Mouse (Mus musculus) kidney, adult 2 months (tissue): ENCODE measurements at regions not wholly inside any gene's neighbourhood (a gene's known extent, or its start where the extent isn't known, plus 50 kb on each side); places are given as distances from the start of the nearest gene placed in this dataset.
"Not testable (repeated sequence)": the region's sequence is repeated elsewhere in the genome, so short reads cannot be mapped to it uniquely, and the experiment has no call there.

Experiments used
- DNase-seq: peaks from one replicate; pipeline ENCODE4 v3.0.0; 2021
- H3K27ac ChIP-seq: fragments of 200-500 bp; 2 replicates; pipeline ENCODE4 v1.5.1; 2012; ENCODE audit warnings: low read depth, low read length, control low read depth, inconsistent platforms; ENCODE audit not compliant: insufficient read depth
- H3K27me3 ChIP-seq: fragments of 200-500 bp; replicated peaks from 2 replicates; pipeline ENCODE4 v1.6.1; 2012; ENCODE audit warnings: mild to moderate bottlenecking, moderate library complexity, low read length, inconsistent platforms; ENCODE audit not compliant: control insufficient read depth, insufficient read depth
- H3K36me3 ChIP-seq: fragments of 200-500 bp; 2 replicates; pipeline ENCODE4 v1.6.1; 2012; ENCODE audit warnings: mild to moderate bottlenecking, moderate library complexity, low read length, inconsistent platforms; ENCODE audit not compliant: control insufficient read depth, insufficient read depth
- H3K4me1 ChIP-seq: fragments of 200-500 bp; 2 replicates; pipeline ENCODE4 v1.6.1; 2011; ENCODE audit warnings: low read length; ENCODE audit not compliant: control insufficient read depth, insufficient read depth
- H3K4me3 ChIP-seq: fragments of 200-500 bp; 2 replicates; pipeline ENCODE4 v1.5.1; 2011; ENCODE audit warnings: mild to moderate bottlenecking, low read depth, low read length, control low read depth; ENCODE audit not compliant: insufficient read depth
- CTCF ChIP-seq: fragments of 200-500 bp; conservative IDR thresholded peaks from 2 replicates; pipeline ENCODE4 v1.5.1; 2011; ENCODE audit warnings: low read depth, mild to moderate bottlenecking, control low read depth, low read length, moderate library complexity, mixed read lengths; ENCODE audit not compliant: insufficient read depth, insufficient read length
- POLR2A ChIP-seq: fragments of 200-500 bp; IDR thresholded peaks from one replicate; pipeline ENCODE4 v1.6.1; 2011; ENCODE audit warnings: low read depth, low read length, control low read depth
- WGBS: fragments of 180-500 bp; shearing (Covaris S2); methylation state at CpG from one replicate; pipeline ENCODE4 v1.1.7; 2018; 5-methylcytosine and 5-hydroxymethylcytosine counted together

DNA sequence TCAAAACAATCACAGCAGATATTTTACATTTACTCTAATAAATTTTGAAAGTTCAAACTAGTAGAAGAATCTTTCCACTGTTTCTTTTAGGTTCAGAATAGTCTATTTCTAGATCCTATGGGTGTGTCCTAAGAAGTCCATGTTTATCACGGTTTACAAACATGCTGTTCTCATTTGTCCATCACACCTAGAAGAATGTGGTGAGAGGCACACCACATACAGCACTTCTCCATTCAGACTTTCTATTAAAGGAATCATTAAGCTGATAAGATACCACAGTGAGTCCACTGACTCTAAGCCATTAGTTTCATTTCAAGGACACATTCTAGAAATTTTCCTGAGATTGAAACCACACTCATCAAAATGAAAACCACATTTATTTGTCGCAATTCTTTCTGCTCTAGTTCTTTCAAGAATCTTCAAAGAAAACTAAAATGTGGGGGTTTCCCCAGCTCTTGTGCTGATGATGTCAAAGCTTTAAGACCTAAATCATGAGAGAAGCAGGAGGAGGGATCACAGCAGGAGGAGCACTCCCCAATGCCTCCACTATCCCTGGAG lies 101.1 kb upstream of the Ptgfr start:
- Histone ChIP-seq H3K27me3 (no peaks in the 10 kb centered on the region), H3K4me3 (no peak overlapping the region), H3K27ac (no peak overlapping the region), H3K36me3 (no peaks in the 10 kb centered on the region), H3K4me1 (no peaks in the 10 kb centered on the region)
- no peak for DNase-seq
- TF ChIP-seq CTCF (no peak), POLR2A (no peak)
- 76% methylated on average over 2 of the region's 2 CpGs for WGBS

DNA sequence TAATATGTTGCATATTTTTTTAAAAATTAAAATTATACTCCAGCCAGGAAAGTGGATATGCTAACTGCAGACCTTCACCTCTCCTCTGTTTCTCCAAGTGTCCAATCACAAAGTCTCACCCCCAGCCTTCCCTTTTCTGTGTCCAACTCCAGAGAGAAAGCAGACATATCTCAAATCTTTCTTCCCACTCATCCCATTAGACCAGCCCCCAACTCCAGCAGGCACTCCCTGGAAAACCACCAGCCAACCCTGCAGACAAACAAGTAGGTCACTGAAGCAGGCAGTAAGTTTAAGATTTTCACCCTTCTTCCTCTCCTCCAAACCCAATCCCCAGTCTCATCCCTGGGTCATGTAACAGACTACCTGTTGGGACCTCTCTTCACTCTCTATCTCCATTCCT lies 94.2 kb upstream of the Ptgfr start:
- DNase-seq, result no peak
- H3K4me1 ChIP-seq, result no peaks in the 10 kb centered on the region
- H3K27me3 ChIP-seq, result no peaks in the 10 kb centered on the region
- TF ChIP-seq POLR2A, result no peak
- TF ChIP-seq CTCF, result no peak
- no peak overlapping the region for H3K4me3 ChIP-seq
- no peak overlapping the region for H3K27ac ChIP-seq
- no peaks in the 10 kb centered on the region for H3K36me3 ChIP-seq

DNA sequence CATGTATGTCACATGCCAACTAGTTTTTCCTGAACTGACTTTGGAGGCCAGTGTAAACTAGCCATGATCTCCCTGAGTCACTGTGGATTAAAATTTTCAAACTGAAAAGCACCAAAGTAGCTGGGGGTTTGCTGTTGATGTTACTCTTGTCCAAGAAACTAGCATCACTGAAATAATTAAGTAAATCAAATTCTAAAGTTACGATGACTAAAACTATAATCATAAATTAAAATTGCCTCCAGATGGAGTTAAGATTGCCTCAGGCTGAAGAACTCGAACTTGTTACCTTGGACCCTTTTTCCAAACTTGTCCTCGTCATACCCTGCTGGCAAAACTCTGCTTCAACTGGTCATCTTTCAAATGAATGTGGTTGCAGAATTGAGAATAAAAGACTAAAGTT lies 93.7 kb upstream of the Ptgfr start:
- Histone ChIP-seq H3K36me3 (no peaks in the 10 kb centered on the region), H3K4me3 (no peak overlapping the region), H3K4me1 (no peaks in the 10 kb centered on the region), H3K27me3 (no peaks in the 10 kb centered on the region), H3K27ac (no peak overlapping the region)
- TF ChIP-seq CTCF, result no peak
- TF ChIP-seq POLR2A, result no peak
- 75% methylated on average over 3 of the region's 3 CpGs for WGBS
- DNase-seq, result no peak

DNA sequence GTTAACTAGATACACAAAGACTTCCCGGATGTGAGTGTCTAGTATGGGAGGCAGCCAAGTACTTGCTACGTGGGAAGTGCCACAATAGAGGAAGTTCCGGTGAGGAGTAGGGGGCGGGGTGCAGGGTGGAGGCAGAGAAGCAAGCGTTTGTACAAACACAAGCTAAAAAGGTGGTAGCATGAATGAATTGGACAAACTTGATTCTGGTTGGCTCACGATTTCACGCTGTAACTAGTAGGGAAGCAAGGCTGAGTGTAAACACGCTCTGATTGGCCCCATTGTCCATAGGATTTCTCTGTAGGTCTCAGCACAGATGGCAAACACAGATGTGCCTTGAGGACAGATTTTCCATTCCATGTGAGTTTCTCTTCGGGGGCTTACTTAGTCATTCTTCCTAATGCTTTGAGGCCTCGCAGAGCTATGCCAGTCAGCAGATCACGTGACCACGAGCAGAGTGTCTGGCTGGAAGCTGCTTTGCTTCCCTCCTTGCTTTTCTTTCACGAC lies 76.6 kb upstream of the Ptgfr start:
- peak; percentile 63 for DNase-seq
- H3K27ac ChIP-seq, result no peak overlapping the region
- H3K36me3 ChIP-seq, result no peaks in the 10 kb centered on the region
- TF ChIP-seq POLR2A (no peak), CTCF (no peak)
- 60% methylated on average over 13 of the region's 13 CpGs for WGBS
- H3K4me3 ChIP-seq, result no peak overlapping the region
- H3K27me3 ChIP-seq, result no peaks in the 10 kb centered on the region
- H3K4me1 ChIP-seq, result no peaks in the 10 kb centered on the region

DNA sequence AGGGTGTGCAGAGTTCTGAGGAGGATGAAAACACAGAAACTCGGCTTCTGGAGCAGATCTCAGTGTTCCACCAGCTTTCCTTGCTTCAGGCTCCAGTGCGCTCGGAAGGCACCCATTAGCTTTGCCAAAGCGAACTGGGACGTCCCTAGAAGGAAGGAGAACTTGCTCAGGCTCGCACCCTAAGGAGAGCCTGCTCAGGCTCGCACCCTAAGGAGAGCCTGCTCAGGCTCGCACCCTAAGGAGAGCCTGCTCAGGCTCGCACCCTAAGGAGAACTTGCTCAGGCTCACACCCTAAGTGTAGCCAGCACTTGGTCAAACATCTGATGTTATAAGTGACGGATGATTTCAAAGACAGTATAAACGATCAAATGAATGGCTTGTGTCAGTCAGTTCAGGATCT lies 74.9 kb upstream of the Ptgfr start:
- H3K4me3 ChIP-seq, H3K27me3 ChIP-seq, H3K36me3 ChIP-seq, H3K27ac ChIP-seq, H3K4me1 ChIP-seq: not testable (repeated sequence)
- WGBS, result 66% methylated on average over 11 of the region's 11 CpGs
- DNase-seq, result peak; percentile 23

DNA sequence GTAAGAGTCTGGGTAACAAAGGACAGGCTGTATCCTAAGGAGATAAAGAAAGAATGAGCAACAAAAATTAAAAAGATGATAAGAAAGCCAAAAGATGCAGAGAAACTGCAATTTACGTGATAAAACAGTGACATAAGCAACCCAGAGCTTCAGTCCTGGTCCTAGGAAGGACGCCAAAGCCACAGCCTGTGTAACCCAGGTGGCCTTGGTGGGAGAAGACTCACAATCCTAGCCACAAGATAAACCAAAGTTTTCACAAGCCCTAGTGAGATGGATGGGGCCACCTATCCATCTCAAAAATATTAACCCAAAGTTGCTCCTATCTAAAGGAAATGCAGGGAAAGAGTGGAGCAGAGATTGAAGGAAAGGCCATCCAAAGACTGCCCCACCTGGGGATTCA lies 73.4 kb upstream of the Ptgfr start:
- Histone ChIP-seq H3K4me3 (no peak overlapping the region), H3K27me3 (no peaks in the 10 kb centered on the region), H3K27ac (no peak overlapping the region), H3K4me1 (no peaks in the 10 kb centered on the region), H3K36me3 (no peaks in the 10 kb centered on the region)
- 92% methylated on average over 2 of the region's 2 CpGs for WGBS
- TF ChIP-seq POLR2A, result no peak
- TF ChIP-seq CTCF, result no peak
- no peak for DNase-seq

DNA sequence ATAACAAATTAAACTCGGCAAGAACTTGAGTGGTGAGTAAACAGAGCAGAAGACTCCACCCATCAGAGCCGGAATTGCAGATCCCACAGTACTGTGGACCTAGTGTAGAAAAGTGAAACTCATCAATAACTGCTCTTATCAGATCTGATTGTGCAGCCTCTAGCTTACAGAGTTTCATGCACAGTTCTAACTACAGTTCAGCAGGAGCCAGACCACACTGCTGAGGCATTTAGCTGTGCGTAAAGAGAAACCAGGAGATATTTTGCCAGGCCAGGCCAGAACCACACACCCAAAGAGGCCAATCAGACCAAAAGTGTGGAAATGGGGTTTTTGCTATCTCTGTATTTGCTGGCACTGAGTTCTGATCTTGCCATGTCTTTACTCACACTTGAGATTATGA lies 71.9 kb upstream of the Ptgfr start:
- TF ChIP-seq POLR2A (no peak), CTCF (no peak)
- Histone ChIP-seq H3K4me1 (no peaks in the 10 kb centered on the region), H3K36me3 (no peaks in the 10 kb centered on the region), H3K4me3 (no peak overlapping the region), H3K27me3 (no peaks in the 10 kb centered on the region), H3K27ac (no peak overlapping the region)
- WGBS, result 68% methylated on average over 3 of the region's 3 CpGs
- no peak for DNase-seq

DNA sequence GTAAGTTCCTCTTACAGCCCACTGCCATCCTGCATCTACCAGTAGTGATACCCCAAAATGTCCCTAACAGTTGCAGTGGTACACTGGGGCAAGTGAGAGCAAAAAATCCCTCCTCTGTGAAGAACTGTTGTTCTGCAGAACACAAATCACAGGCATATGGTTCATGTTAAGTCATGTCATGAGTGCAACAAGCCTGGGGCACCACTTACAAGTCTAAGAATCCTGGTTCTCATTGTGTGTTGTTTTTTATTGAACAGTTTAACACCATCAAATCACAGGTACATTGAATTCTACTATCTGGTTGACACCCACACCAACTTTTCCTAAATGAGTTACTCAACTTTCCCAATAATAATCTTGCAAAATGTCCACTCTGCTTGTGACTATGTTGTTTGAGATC lies 71.5 kb upstream of the Ptgfr start:
- Histone ChIP-seq H3K27me3 (no peaks in the 10 kb centered on the region), H3K4me3 (no peak overlapping the region), H3K27ac (no peak overlapping the region), H3K36me3 (no peaks in the 10 kb centered on the region), H3K4me1 (no peaks in the 10 kb centered on the region)
- DNase-seq, result no peak
- no peak for TF ChIP-seq CTCF
- no peak for TF ChIP-seq POLR2A
